Mouse (Mus musculus) hindbrain, embryonic 14.5 days (tissue): ENCODE results near the gene Ube2f. TPM values are rescaled to one million over a fixed set of nuclear protein-coding genes. Genes with fewer than 3 reads are reported as not detected.

ENCODE experiments used
- ATAC-seq: fragments of 200-750 bp; cut with Nextera tagmentation; 2 replicates; pipeline ENCODE4 v1.8.0; 2017; ENCODE audit warnings: moderate number of reproducible peaks, mild to moderate bottlenecking, moderate TSS enrichment, moderate library complexity; ENCODE audit not compliant: low FRiP score
- DNase-seq: peaks from one replicate; pipeline ENCODE4 v3.0.0-alpha.2; 2015; ENCODE audit warnings: low spot score
- H3K27ac ChIP-seq: fragments of 300-500 bp; sonication (generic); 2 replicates; pipeline ENCODE4 v1.5.1; 2014; ENCODE audit warnings: mild to moderate bottlenecking, moderate library complexity
- H3K27me3 ChIP-seq: fragments of 300-500 bp; sonication (generic); 2 replicates; pipeline ENCODE4 v1.6.1; 2014; ENCODE audit warnings: mild to moderate bottlenecking, low read length, mixed read lengths; ENCODE audit not compliant: control insufficient read depth, insufficient read depth
- H3K36me3 ChIP-seq: fragments of 300-500 bp; sonication (generic); replicated peaks from 2 replicates; pipeline ENCODE4 v1.6.1; 2014; ENCODE audit not compliant: control insufficient read depth, insufficient read depth
- H3K4me1 ChIP-seq: fragments of 300-500 bp; sonication (generic); replicated peaks from 2 replicates; pipeline ENCODE4 v1.6.1; 2014; ENCODE audit warnings: antibody characterized with exemption, low read length, mixed read lengths; ENCODE audit not compliant: control insufficient read depth, insufficient read depth
- H3K4me2 ChIP-seq: fragments of 300-500 bp; sonication (generic); replicated peaks from 2 replicates; pipeline ENCODE4 v1.6.1; 2014; ENCODE audit warnings: mild to moderate bottlenecking, moderate library complexity
- H3K4me3 ChIP-seq: fragments of 300-500 bp; sonication (generic); replicated peaks from 2 replicates; pipeline ENCODE4 v1.5.1; 2014; ENCODE audit warnings: mild to moderate bottlenecking, low read length
- H3K9ac ChIP-seq: fragments of 300-500 bp; sonication (generic); 2 replicates; pipeline ENCODE4 v1.6.1; 2014
- H3K9me3 ChIP-seq: fragments of 300-500 bp; sonication (generic); 2 replicates; pipeline ENCODE4 v1.6.1; 2016; ENCODE audit warnings: low read length; ENCODE audit not compliant: control insufficient read depth
- WGBS: fragments of 180-500 bp; shearing (Covaris S2); extraction: QIAGEN DNeasy Blood & Tissue Kit; methylation state at CpG from one replicate; pipeline ENCODE4 v1.1.7; 2014; 5-methylcytosine and 5-hydroxymethylcytosine counted together
- polyA plus RNA-seq: library from polyadenylated mRNA; unstranded; fragments of >200 nt; fragmentation: Nextera tagmentation; extraction: Ambion mirVana; gene quantifications from 2 replicates; pipeline ENCODE4 v1.2.1, GENCODE M21; 2014

Gene Ube2f
- 63.8 and 67.6 TPM in 2 replicates for polyA plus RNA-seq

GRCm38 (mm10) chr1:91249564-91250414 is at the start of gene Ube2f:
TSS of gene Ube2f (plus strand) at chr1:91250304.
- H3K9me3 ChIP-seq: no peaks in the 10 kb centered on the region
- H3K27ac ChIP-seq: peak within 1 kb of the TSS; percentile 83
- peaks cover 12% of the 10 kb centered on the region for H3K36me3 ChIP-seq
- H3K4me1 ChIP-seq: peaks cover 24% of the 10 kb centered on the region
- DNase-seq: peak; percentile 97
- no peaks in the 10 kb centered on the region for H3K27me3 ChIP-seq
- H3K4me3 ChIP-seq: peak within 1 kb of the TSS; percentile 99
- peak within 1 kb of the TSS; percentile 93 for H3K9ac ChIP-seq
- H3K4me2 ChIP-seq: peak within 1 kb of the TSS; percentile 86
- WGBS: under 1% methylated on average over 43 of the region's 43 CpGs
- ATAC-seq: peak; percentile 99

GRCm38 (mm10) chr1:91201122-91201521 is 49.0 kb upstream of the Ube2f start:
- H3K9me3 ChIP-seq: no peaks in the 10 kb centered on the region
- 38% methylated on average over 3 of the region's 3 CpGs for WGBS

GRCm38 (mm10) chr1:91204221-91204765 is 45.8 kb upstream of the Ube2f start:
- no peak overlapping the region for H3K4me3 ChIP-seq
- DNase-seq (no peak), ATAC-seq (no peak)
- H3K27ac ChIP-seq: no peak overlapping the region
- no peaks in the 10 kb centered on the region for H3K27me3 ChIP-seq
- WGBS: 80% methylated on average over 5 of the region's 5 CpGs
- H3K9ac ChIP-seq: no peak overlapping the region
- no peak overlapping the region for H3K4me2 ChIP-seq
- H3K4me1 ChIP-seq: peaks cover 8% of the 10 kb centered on the region; the same call in 1 of the 2 replicates
- H3K36me3 ChIP-seq: no peaks in the 10 kb centered on the region
- no peaks in the 10 kb centered on the region for H3K9me3 ChIP-seq

More at GRCm38 (mm10) chr1:91201122-91201521, 49.0 kb upstream of the Ube2f start:
- no peaks in the 10 kb centered on the region for H3K36me3 ChIP-seq
- no peak overlapping the region for H3K4me2 ChIP-seq
- H3K4me3 ChIP-seq: no peak overlapping the region
- H3K9ac ChIP-seq: no peak overlapping the region
- H3K4me1 ChIP-seq: 0 out of 2 replicates have a peak, but pooled peaks cover 3% of the 10 kb centered on the region
- H3K27me3 ChIP-seq: no peaks in the 10 kb centered on the region
- ATAC-seq (no peak), DNase-seq (no peak)
- H3K27ac ChIP-seq: no peak overlapping the region

- H3K27me3 ChIP-seq: no peaks in the 10 kb centered on the region
- H3K36me3 ChIP-seq: no peaks in the 10 kb centered on the region
- no peaks in the 10 kb centered on the region for H3K9me3 ChIP-seq
- no peak overlapping the region for H3K9ac ChIP-seq
- no peak overlapping the region for H3K4me3 ChIP-seq
- DNase-seq (no peak), ATAC-seq (no peak)
- peaks cover 11% of the 10 kb centered on the region; the same call in 1 of the 2 replicates for H3K4me1 ChIP-seq
- no peak overlapping the region for H3K27ac ChIP-seq
- WGBS: 85% methylated on average over 6 of the region's 6 CpGs
- H3K4me2 ChIP-seq: no peak overlapping the region
Observed at GRCm38 (mm10) chr1:91205651-91206050, 44.5 kb upstream of the Ube2f start.

DNA sequence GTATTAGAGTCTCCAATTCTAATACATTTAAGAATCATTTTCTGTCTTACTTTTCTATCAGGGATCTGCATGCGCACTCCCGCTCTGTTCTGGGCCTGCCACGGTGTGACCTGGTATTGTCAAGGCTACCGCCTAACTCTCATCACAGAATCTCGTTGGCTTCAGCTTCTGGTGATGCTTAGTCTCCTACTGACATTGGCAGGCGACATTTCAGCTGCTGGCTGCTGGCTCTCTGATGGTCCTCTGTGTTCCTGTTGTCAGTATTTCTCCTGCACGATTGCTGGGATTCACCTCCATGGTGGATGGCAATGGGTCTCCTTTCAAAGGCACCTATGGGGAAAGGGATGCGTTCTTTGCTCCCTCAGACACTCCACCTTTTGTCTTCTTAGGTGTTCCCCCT is 43.8 kb upstream of the Ube2f start:
- no peak overlapping the region for H3K4me3 ChIP-seq
- peaks cover 8% of the 10 kb centered on the region; the same call in 1 of the 2 replicates for H3K4me1 ChIP-seq
- H3K9ac ChIP-seq: no peak overlapping the region
- no peaks in the 10 kb centered on the region for H3K36me3 ChIP-seq
- ATAC-seq (no peak), DNase-seq (no peak)
- H3K9me3 ChIP-seq: no peaks in the 10 kb centered on the region
- no peak overlapping the region for H3K27ac ChIP-seq
- H3K4me2 ChIP-seq: no peak overlapping the region
- H3K27me3 ChIP-seq: no peaks in the 10 kb centered on the region
- 79% methylated on average over 8 of the region's 8 CpGs for WGBS

- Histone ChIP-seq H3K36me3 (no peaks in the 10 kb centered on the region), H3K4me2 (no peak overlapping the region), H3K9me3 (no peaks in the 10 kb centered on the region), H3K9ac (no peak overlapping the region), H3K27ac (no peak overlapping the region), H3K27me3 (no peaks in the 10 kb centered on the region), H3K4me1 (peaks cover 10% of the 10 kb centered on the region; the same call in 1 of the 2 replicates), H3K4me3 (no peak overlapping the region)
- ATAC-seq: no peak
- no peak for DNase-seq
- WGBS: 75% methylated on average over 5 of the region's 5 CpGs
Observed at GRCm38 (mm10) chr1:91206873-91207272, 43.2 kb upstream of the Ube2f start.

- no peak for DNase-seq
- H3K27me3 ChIP-seq: no peaks in the 10 kb centered on the region
- H3K4me1 ChIP-seq: peaks cover 10% of the 10 kb centered on the region; the same call in 1 of the 2 replicates
- H3K9ac ChIP-seq: no peak overlapping the region
- no peak overlapping the region for H3K4me2 ChIP-seq
- H3K4me3 ChIP-seq: no peak overlapping the region
- H3K36me3 ChIP-seq: no peaks in the 10 kb centered on the region
- no peak overlapping the region for H3K27ac ChIP-seq
- H3K9me3 ChIP-seq: no peaks in the 10 kb centered on the region
- no peak for ATAC-seq
- 78% methylated on average over 3 of the region's 3 CpGs for WGBS
Observed at GRCm38 (mm10) chr1:91207334-91208074, 42.6 kb upstream of the Ube2f start.

DNA sequence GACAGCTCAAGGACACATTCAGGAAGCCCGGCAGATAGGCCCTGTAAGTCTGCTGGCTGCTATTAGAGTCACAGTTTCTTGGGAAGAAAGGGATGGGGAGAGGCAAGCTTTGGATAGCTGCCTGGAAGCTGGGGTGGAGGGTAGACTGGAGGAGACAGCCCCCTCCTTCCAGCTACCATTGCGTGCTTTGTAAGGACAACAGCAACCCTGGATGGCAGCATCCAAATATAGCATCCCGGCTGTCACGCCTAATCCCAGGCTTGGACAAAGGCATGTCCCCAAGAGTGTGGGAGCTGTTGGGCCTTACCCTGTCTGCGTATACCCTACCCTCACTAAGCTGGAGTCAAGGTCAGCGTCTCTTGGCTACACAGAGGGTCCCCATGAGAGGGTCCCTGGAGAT is 40.8 kb upstream of the Ube2f start:
- H3K27me3 ChIP-seq: no peaks in the 10 kb centered on the region
- H3K9me3 ChIP-seq: no peaks in the 10 kb centered on the region
- peaks cover 10% of the 10 kb centered on the region; the same call in 1 of the 2 replicates for H3K4me1 ChIP-seq
- peak; percentile 52 for DNase-seq
- H3K36me3 ChIP-seq: no peaks in the 10 kb centered on the region
- H3K27ac ChIP-seq: peak overlapping the region; percentile 87
- 0 out of 2 replicates have a peak overlapping the region, but pooled peaks have one; percentile 19 for H3K4me2 ChIP-seq
- 75% methylated on average over 6 of the region's 6 CpGs for WGBS
- no peak overlapping the region for H3K4me3 ChIP-seq
- peak; percentile 85 for ATAC-seq
- no peak overlapping the region for H3K9ac ChIP-seq

DNA sequence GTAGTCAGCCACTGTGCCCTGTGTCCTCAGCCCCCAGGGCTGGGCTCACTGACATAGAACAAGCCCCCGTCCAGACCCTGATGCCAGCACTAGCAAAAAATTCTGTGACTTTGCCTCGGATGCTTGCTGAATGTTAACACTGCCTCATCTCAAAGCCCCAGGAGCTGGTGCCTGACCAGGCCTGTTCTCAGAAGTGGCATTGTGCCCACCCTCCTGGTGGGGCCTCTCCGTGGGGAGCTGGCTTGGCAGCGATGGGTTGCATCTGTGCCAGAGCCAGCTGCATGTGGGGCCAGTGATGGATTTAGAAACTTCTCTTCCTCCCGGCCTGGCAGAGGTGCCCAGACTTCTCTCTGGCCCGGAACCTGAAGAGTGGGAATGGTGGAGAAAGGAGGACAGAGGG is 40.3 kb upstream of the Ube2f start:
- no peak overlapping the region for H3K9ac ChIP-seq
- ATAC-seq: peak; percentile 85
- 60% methylated on average over 6 of the region's 6 CpGs for WGBS

More for the DNA sequence above, 40.3 kb upstream of the Ube2f start:
- H3K9me3 ChIP-seq: no peaks in the 10 kb centered on the region
- no peak overlapping the region for H3K4me3 ChIP-seq
- 0 out of 2 replicates have a peak overlapping the region, but pooled peaks have one; percentile 19 for H3K4me2 ChIP-seq
- peak overlapping the region; percentile 87 for H3K27ac ChIP-seq
- no peaks in the 10 kb centered on the region for H3K36me3 ChIP-seq
- peak; percentile 66 for DNase-seq
- H3K27me3 ChIP-seq: no peaks in the 10 kb centered on the region
- H3K4me1 ChIP-seq: peaks cover 10% of the 10 kb centered on the region; the same call in 1 of the 2 replicates
